Mouse (Mus musculus) neutrophil, adult 5-6 weeks (primary cell): ENCODE measurements around the gene C2. TPM values are rescaled to one million over a fixed set of nuclear protein-coding genes. Genes with fewer than 3 reads are reported as not detected.
A peak's percentile ranks its signal among the peaks of the same experiment; 100 is the strongest.
"Not testable (repeated sequence)": the region's sequence is repeated elsewhere in the genome, so short reads cannot be mapped to it uniquely, and the experiment has no call there.

Source experiments
- ATAC-seq: fragments of 151-379, 151-347 bp; 2 replicates; pipeline ENCODE4 v1.8.0; 2017; ENCODE audit warnings: mild to moderate bottlenecking, moderate TSS enrichment; ENCODE audit not compliant: insufficient number of reproducible peaks, poor library complexity, low FRiP score, severe bottlenecking; ENCODE audit errors: extremely low read depth
- total RNA-seq: library from RNA; stranded (forward); fragments of 200-1000 nt; gene quantifications from 2 replicates; pipeline ENCODE4 v1.2.3, GENCODE M21; 2017

C2 gene
- total RNA-seq, 1 experiment from 2014 or later, result not detected

GRCm38 (mm10) chr17:34847192-34847591 lies 50.9 kb downstream of the C2 start:
- ATAC-seq, result no peak

GRCm38 (mm10) chr17:34844884-34845283 lies 53.2 kb downstream of the C2 start:
- no peak for ATAC-seq

- no peak for ATAC-seq
Measured at GRCm38 (mm10) chr17:34840736-34841307, 57.2 kb downstream of the C2 start.

- ATAC-seq, result no peak
Measured at GRCm38 (mm10) chr17:34838785-34839184, 59.3 kb downstream of the C2 start.

GRCm38 (mm10) chr17:34837464-34838324 lies 60.4 kb downstream of the C2 start:
- ATAC-seq, result no peak

- ATAC-seq, result peak; percentile 86
Measured at GRCm38 (mm10) chr17:34836856-34837221, 61.2 kb downstream of the C2 start, which contains the start of the genes Stk19 and Dxo. Stk19 (minus strand) TSS chr17:34836945. Dxo (plus strand) TSS chr17:34837019.

GRCm38 (mm10) chr17:34836155-34836855 lies 61.8 kb downstream of the C2 start:
- ATAC-seq, result peak; percentile 28

- ATAC-seq, result not testable (repeated sequence)
Measured at GRCm38 (mm10) chr17:34830776-34831175, 67.3 kb downstream of the C2 start.

GRCm38 (mm10) chr17:34814818-34815370 lies 83.2 kb downstream of the C2 start:
- ATAC-seq, result no peak

- not testable (repeated sequence) for ATAC-seq
Measured at GRCm38 (mm10) chr17:34813747-34814146, 84.3 kb downstream of the C2 start.

Other genes with a start within 250 kb of the C2 start
- gene Tnxb, start 227.7 kb downstream of the C2 start, total RNA-seq, result not detected in 2 replicates
- gene C4b, start 154.4 kb downstream of the C2 start, total RNA-seq, result 0.12 and 0.23 TPM in 2 replicates
- not detected in 2 replicates for gene Cyp21a1, start 93.7 kb downstream of the C2 start, total RNA-seq
- gene Stk19, start 61.3 kb downstream of the C2 start, total RNA-seq, result 23.5 and 39.9 TPM in 2 replicates
- 36.1 and 45.8 TPM in 2 replicates for gene Dxo, start 61.2 kb downstream of the C2 start, total RNA-seq
- gene Skiv2l, start 48.1 kb downstream of the C2 start, total RNA-seq, result 79.7 and 92.2 TPM in 2 replicates
- gene Nelfe, start 47.9 kb downstream of the C2 start, total RNA-seq, result 22.6 and 36.0 TPM in 2 replicates
- 0.58 and 0.98 TPM in 2 replicates for gene Cfb, start 35.7 kb downstream of the C2 start, total RNA-seq
- gene Zbtb12, start 18.8 kb downstream of the C2 start, total RNA-seq, result 2.8 and 3.8 TPM in 2 replicates
- not detected in 2 replicates for gene Gm20547, start 16.2 kb downstream of the C2 start, total RNA-seq
- 87.4 and 99.7 TPM in 2 replicates for gene Ehmt2, start 204 bp upstream of the C2 start, total RNA-seq
- gene Slc44a4, start 16.2 kb upstream of the C2 start, total RNA-seq, result 0.98 and 1.4 TPM in 2 replicates
- 66.7 and 66.9 TPM in 2 replicates for gene Neu1, start 33.0 kb upstream of the C2 start, total RNA-seq
- gene Hspa1b, start 61.0 kb upstream of the C2 start, total RNA-seq, result 5.9 and 8.0 TPM in 2 replicates
- not detected in 2 replicates for gene Gm20481, start 71.6 kb upstream of the C2 start, total RNA-seq
- gene Hspa1a, start 73.9 kb upstream of the C2 start, total RNA-seq, result 5.6 and 6.4 TPM in 2 replicates
- gene Hspa1l, start 74.4 kb upstream of the C2 start, total RNA-seq, result not detected in 2 replicates
- 10.1 and 11.4 TPM in 2 replicates for gene Lsm2, start 83.6 kb upstream of the C2 start, total RNA-seq
- 243 and 266 TPM in 2 replicates for gene Vars, start 102.7 kb upstream of the C2 start, total RNA-seq
- 0.61 and 1.2 TPM in 2 replicates for gene Vwa7, start 118.3 kb upstream of the C2 start, total RNA-seq
- 2.0 and 2.6 TPM in 2 replicates for gene Sapcd1, start 129.8 kb upstream of the C2 start, total RNA-seq
- gene Msh5, start 148.5 kb upstream of the C2 start, total RNA-seq, result 4.7 and 7.0 TPM in 2 replicates
- 394 and 439 TPM in 2 replicates for gene Clic1, start 151.7 kb upstream of the C2 start, total RNA-seq
- 4.5 and 8.1 TPM in 2 replicates for gene Ddah2, start 160.8 kb upstream of the C2 start, total RNA-seq
- 0.49 TPM in 1 of 2 replicates, not detected in the other for gene Ly6g6c, start 167.1 kb upstream of the C2 start, total RNA-seq
- gene Mpig6b, start 167.9 kb upstream of the C2 start, total RNA-seq, result 1.5 and 2.1 TPM in 2 replicates
- not detected in 2 replicates for gene Ly6g6e, start 178.6 kb upstream of the C2 start, total RNA-seq
- gene Ly6g6d, start 179.8 kb upstream of the C2 start, total RNA-seq, result not detected in 2 replicates
- gene Ly6g6f, start 187.3 kb upstream of the C2 start, total RNA-seq, result 0.49 TPM in 1 of 2 replicates, not detected in the other
- gene Abhd16a, start 191.0 kb upstream of the C2 start, total RNA-seq, result 33.2 and 43.8 TPM in 2 replicates
- not detected in 2 replicates for gene Ly6g5c, start 210.0 kb upstream of the C2 start, total RNA-seq
- gene Ly6g5b, start 217.2 kb upstream of the C2 start, total RNA-seq, result 0.58 and 1.5 TPM in 2 replicates
- 73.7 and 74.5 TPM in 2 replicates for gene Gpank1, start 223.2 kb upstream of the C2 start, total RNA-seq
- 214 and 240 TPM in 2 replicates for gene Csnk2b, start 223.8 kb upstream of the C2 start, total RNA-seq
- gene D17H6S53E, start 228.1 kb upstream of the C2 start, total RNA-seq, result 36.5 and 48.5 TPM in 2 replicates
- gene Apom, start 233.8 kb upstream of the C2 start, total RNA-seq, result 0.58 TPM in 1 of 2 replicates, not detected in the other
- gene Bag6, start 236.9 kb upstream of the C2 start, total RNA-seq, result 159 and 160 TPM in 2 replicates